Mouse (Mus musculus) limb, embryonic 14.5 days (tissue): ENCODE measurements around the gene Rhobtb1. TPM values are rescaled to one million over a fixed set of nuclear protein-coding genes. Genes with fewer than 3 reads are reported as not detected.

ENCODE experiments used
- ATAC-seq: fragments of 200-750 bp; cut with Nextera tagmentation; 2 replicates; pipeline ENCODE4 v1.8.0; 2017; ENCODE audit warnings: low read depth, moderate number of reproducible peaks, moderate TSS enrichment; ENCODE audit not compliant: low FRiP score
- DNase-seq: peaks from one replicate; pipeline ENCODE4 v3.0.0-alpha.2; 2015; ENCODE audit warnings: low spot score
- H3K27ac ChIP-seq: fragments of 300-500 bp; sonication (generic); replicated peaks from 2 replicates; pipeline ENCODE4 v1.5.1; 2014; ENCODE audit warnings: low read depth, mild to moderate bottlenecking, low read length, moderate library complexity, mixed read lengths
- H3K27me3 ChIP-seq: fragments of 300-500 bp; sonication (generic); 2 replicates; pipeline ENCODE4 v1.6.1; 2014; ENCODE audit warnings: low read length, mixed read lengths; ENCODE audit not compliant: control insufficient read depth, insufficient read depth
- H3K36me3 ChIP-seq: fragments of 300-500 bp; sonication (generic); 2 replicates; pipeline ENCODE4 v1.6.1; 2014; ENCODE audit warnings: mild to moderate bottlenecking, low read length, moderate library complexity, mixed read lengths; ENCODE audit not compliant: control insufficient read depth, insufficient read depth
- H3K4me1 ChIP-seq: fragments of 300-500 bp; sonication (generic); 2 replicates; pipeline ENCODE4 v1.6.1; 2014; ENCODE audit warnings: antibody characterized with exemption, low read length, mixed read lengths; ENCODE audit not compliant: control insufficient read depth, insufficient read depth
- H3K4me2 ChIP-seq: fragments of 300-500 bp; sonication (generic); replicated peaks from 2 replicates; pipeline ENCODE4 v1.6.1; 2014; ENCODE audit warnings: low read depth, mild to moderate bottlenecking, low read length, moderate library complexity; ENCODE audit not compliant: severe bottlenecking
- H3K4me3 ChIP-seq: fragments of 300-500 bp; sonication (generic); replicated peaks from 2 replicates; pipeline ENCODE4 v1.5.1; 2014; ENCODE audit warnings: low read length
- H3K9ac ChIP-seq: fragments of 300-500 bp; sonication (generic); 2 replicates; pipeline ENCODE4 v1.6.1; 2014; ENCODE audit warnings: mild to moderate bottlenecking, low read depth, low read length, moderate library complexity; ENCODE audit not compliant: severe bottlenecking
- H3K9me3 ChIP-seq: fragments of 300-500 bp; sonication (generic); 2 replicates; pipeline ENCODE4 v1.6.1; 2016; ENCODE audit warnings: low read length; ENCODE audit not compliant: control insufficient read depth
- POLR2A ChIP-seq: fragments of 200-500 bp; IDR thresholded peaks from 2 replicates; pipeline ENCODE4 v1.8.0; 2012; ENCODE audit warnings: inconsistent platforms, mild to moderate bottlenecking, moderate library complexity, borderline replicate concordance; ENCODE audit not compliant: insufficient read depth, insufficient read length; ENCODE audit errors: extremely low read depth
- WGBS: fragments of 180-500 bp; shearing (Covaris S2); extraction: QIAGEN DNeasy Blood & Tissue Kit; methylation state at CpG from one replicate; pipeline ENCODE4 v1.1.7; 2014; 5-methylcytosine and 5-hydroxymethylcytosine counted together
- polyA plus RNA-seq, 2 experiments: library from polyadenylated mRNA; depleted of rRNA in 1 of 2; stranded (reverse) in 1 of 2; unstranded in 1 of 2; fragments of >200 nt; fragmentation: Nextera tagmentation in 1 of 2; extraction: Ambion mirVana in 1 of 2; gene quantifications; 2 replicates each; pipeline versions ENCODE4 v1.2.1 to v1.2.3; 2012 to 2014

The Rhobtb1 gene
- polyA plus RNA-seq, 2 experiments = 17.5 to 35.0 TPM

GRCm38 (mm10) chr10:69245906-69246668 is 94.9 kb downstream of the Rhobtb1 start:
- Histone ChIP-seq H3K27me3 (no peaks in the 10 kb centered on the region), H3K9ac (no peak overlapping the region), H3K4me2 (no peak overlapping the region), H3K4me1 (0 out of 2 replicates have a peak, but pooled peaks cover 3% of the 10 kb centered on the region), H3K4me3 (no peak overlapping the region), H3K9me3 (no peaks in the 10 kb centered on the region), H3K36me3 (peaks cover 12% of the 10 kb centered on the region), H3K27ac (no peak overlapping the region)
- 87% methylated on average over 10 of the region's 10 CpGs for WGBS
- DNase-seq = no peak
- TF ChIP-seq POLR2A = no peak
- ATAC-seq = no peak

DNA sequence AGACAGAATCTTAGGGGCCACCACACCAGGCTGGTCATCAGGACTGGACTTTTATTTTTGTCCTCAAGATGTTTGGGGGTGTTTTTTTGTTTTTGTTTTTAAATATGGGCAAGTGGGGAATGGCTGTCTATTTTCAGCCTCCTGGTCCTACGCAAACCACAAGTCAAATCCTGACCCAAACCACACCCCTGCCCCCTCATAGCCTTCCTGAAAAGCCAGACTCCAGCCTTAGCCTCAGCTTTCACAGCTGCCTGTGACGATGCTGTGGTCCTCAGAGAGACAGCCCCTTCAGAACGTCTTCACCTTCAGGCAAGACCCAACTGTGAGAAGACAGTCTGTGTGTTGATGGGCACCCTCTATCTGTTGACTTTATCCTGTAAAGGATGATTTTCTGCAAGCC is 95.5 kb downstream of the Rhobtb1 start:
- Histone ChIP-seq H3K9me3 (no peaks in the 10 kb centered on the region), H3K36me3 (peaks cover 12% of the 10 kb centered on the region), H3K27ac (no peak overlapping the region), H3K27me3 (no peaks in the 10 kb centered on the region), H3K9ac (no peak overlapping the region), H3K4me3 (no peak overlapping the region), H3K4me1 (0 out of 2 replicates have a peak, but pooled peaks cover 3% of the 10 kb centered on the region), H3K4me2 (no peak overlapping the region)
- DNase-seq (no peak), ATAC-seq (no peak)
- 71% methylated on average over 3 of the region's 3 CpGs for WGBS
- TF ChIP-seq POLR2A = no peak

GRCm38 (mm10) chr10:69247311-69248033 is 96.2 kb downstream of the Rhobtb1 start:
- Histone ChIP-seq H3K27me3 (no peaks in the 10 kb centered on the region), H3K4me1 (peaks cover 7% of the 10 kb centered on the region), H3K27ac (no peak overlapping the region), H3K9ac (no peak overlapping the region), H3K36me3 (peaks cover 12% of the 10 kb centered on the region), H3K4me2 (no peak overlapping the region), H3K4me3 (no peak overlapping the region), H3K9me3 (no peaks in the 10 kb centered on the region)
- DNase-seq (no peak), ATAC-seq (no peak)
- TF ChIP-seq POLR2A = no peak
- 93% methylated on average over 7 of the region's 7 CpGs for WGBS

GRCm38 (mm10) chr10:69248261-69249160 is 97.3 kb downstream of the Rhobtb1 start:
- Histone ChIP-seq H3K36me3 (peaks cover 12% of the 10 kb centered on the region), H3K4me3 (no peak overlapping the region), H3K9me3 (no peaks in the 10 kb centered on the region), H3K4me2 (no peak overlapping the region), H3K4me1 (peaks cover 16% of the 10 kb centered on the region), H3K27me3 (no peaks in the 10 kb centered on the region), H3K27ac (no peak overlapping the region), H3K9ac (no peak overlapping the region)
- DNase-seq (no peak), ATAC-seq (no peak)
- TF ChIP-seq POLR2A = no peak
- 79% methylated on average over 29 of the region's 29 CpGs for WGBS

- no peak for TF ChIP-seq POLR2A
- WGBS = 83% methylated on average over 6 of the region's 6 CpGs
- ATAC-seq = no peak
- no peak overlapping the region for H3K4me3 ChIP-seq
- H3K9ac ChIP-seq = no peak overlapping the region
- H3K36me3 ChIP-seq = peaks cover 12% of the 10 kb centered on the region
- peaks cover 28% of the 10 kb centered on the region for H3K4me1 ChIP-seq
- H3K27me3 ChIP-seq = no peaks in the 10 kb centered on the region
- no peak overlapping the region for H3K27ac ChIP-seq
- DNase-seq = no peak
- H3K9me3 ChIP-seq = no peaks in the 10 kb centered on the region
- H3K4me2 ChIP-seq = no peak overlapping the region
Measured at GRCm38 (mm10) chr10:69251254-69251653, 100.0 kb downstream of the Rhobtb1 start.
